Mouse (Mus musculus): ENCODE results near the gene Fabp7.

GRCm38 (mm10) chr10:57743045-57743444 is 41.6 kb upstream of the Fabp7 start:
- TF ChIP-seq CTCF (IDR thresholded peaks at IDR 0.05; ENCODE audit: borderline replicate concordance, insufficient read depth, low read depth, low read length) = no peak
- no peak for TF ChIP-seq POLR2A (IDR thresholded peaks at IDR 0.05; ENCODE audit: borderline replicate concordance, insufficient read depth, low read length)
